Mouse (Mus musculus): ENCODE results near the gene Prr5l.

DNA sequence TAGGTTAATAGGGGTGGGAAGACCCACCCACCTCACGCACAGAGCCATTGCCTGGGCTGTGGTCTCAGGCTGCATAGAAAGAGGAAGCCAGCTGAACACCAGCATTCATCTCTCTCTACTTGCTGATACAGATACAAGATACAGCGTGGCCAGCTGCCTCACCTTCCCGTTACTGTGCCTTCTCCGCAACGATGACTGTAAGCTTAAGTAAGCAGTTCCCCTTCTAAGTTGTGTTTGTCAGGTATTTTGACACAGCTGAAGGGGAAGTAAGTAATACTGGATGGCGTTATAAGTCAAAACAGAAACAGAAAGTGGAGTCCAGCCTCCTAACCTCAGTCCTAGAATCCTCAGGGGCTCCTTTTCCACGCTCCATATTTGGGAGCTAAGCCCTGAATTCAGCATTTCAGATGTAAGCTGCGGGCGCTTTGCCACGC, 150.0 kb downstream of the Prr5l start:
- no peak for TF ChIP-seq POLR2A (IDR thresholded peaks at IDR 0.05; ENCODE audit: low read depth, low read length)
- TF ChIP-seq CTCF (IDR thresholded peaks at IDR 0.05; ENCODE audit: borderline replicate concordance, insufficient read depth, low read length): no peak

All from embryonic fibroblast, embryonic 13.5 days (primary cell).